Mouse (Mus musculus): ENCODE measurements around the gene Gm3238. TPM values are rescaled to one million over a fixed set of nuclear protein-coding genes. Genes with fewer than 3 reads are reported as not detected.
"Not testable (repeated sequence)": the region's sequence is repeated elsewhere in the genome, so short reads cannot be mapped to it uniquely, and the experiment has no call there.

Gene Gm3238
- total and polyA plus RNA-seq, 2 experiments from 2014 or later, result not detected

GRCm38 (mm10) chr10:77804095-77804494, 33.0 kb upstream of the Gm3238 start:
- no peak overlapping the region for H3K27ac ChIP-seq (ENCODE audit: low read depth, low read length)
- no peak overlapping the region for H3K9ac ChIP-seq (replicated peaks; ENCODE audit: low read length, poor library complexity, severe bottlenecking)
- H3K36me3 ChIP-seq (ENCODE audit: insufficient read depth, low read length), result no peaks in the 10 kb centered on the region
- DNase-seq (ENCODE audit: low spot score) (no peak), ATAC-seq (ENCODE audit: low FRiP score) (no peak)
- 80% methylated on average over 3 of the region's 3 CpGs for WGBS
- no peak overlapping the region for H3K4me3 ChIP-seq (ENCODE audit: low read depth, low read length)
- no peak for TF ChIP-seq CTCF (IDR thresholded peaks at IDR 0.05)
- H3K4me1 ChIP-seq (ENCODE audit: insufficient read depth, low read length), result no peaks in the 10 kb centered on the region
- no peak overlapping the region for H3K4me2 ChIP-seq (ENCODE audit: low read depth, low read length, poor library complexity, severe bottlenecking)
- no peaks in the 10 kb centered on the region for H3K27me3 ChIP-seq (ENCODE audit: insufficient read depth, low read length)
- no peaks in the 10 kb centered on the region for H3K9me3 ChIP-seq (ENCODE audit: low read length)

GRCm38 (mm10) chr10:77798921-77799508, 27.9 kb upstream of the Gm3238 start, which contains the start of gene Gm19668:
Gene Gm19668, minus strand, starts transcription at chr10:77799133.
- no peak within 1 kb of the TSS for H3K4me3 ChIP-seq (ENCODE audit: low read depth, low read length)
- ATAC-seq (ENCODE audit: low FRiP score) (no peak), DNase-seq (ENCODE audit: low spot score) (no peak)
- TF ChIP-seq CTCF (IDR thresholded peaks at IDR 0.05), result no peak
- H3K27ac ChIP-seq (ENCODE audit: low read depth, low read length), result no peak within 1 kb of the TSS
- no peaks in the 10 kb centered on the region for H3K4me1 ChIP-seq (ENCODE audit: insufficient read depth, low read length)
- no peaks in the 10 kb centered on the region for H3K27me3 ChIP-seq (ENCODE audit: insufficient read depth, low read length)
- no peak within 1 kb of the TSS for H3K4me2 ChIP-seq (ENCODE audit: low read depth, low read length, poor library complexity, severe bottlenecking)
- no peaks in the 10 kb centered on the region for H3K9me3 ChIP-seq (ENCODE audit: low read length)
- 71% methylated on average over 8 of the region's 8 CpGs for WGBS
- no peak within 1 kb of the TSS for H3K9ac ChIP-seq (replicated peaks; ENCODE audit: low read length, poor library complexity, severe bottlenecking)
- no peaks in the 10 kb centered on the region for H3K36me3 ChIP-seq (ENCODE audit: insufficient read depth, low read length)

- not testable (repeated sequence) for H3K36me3 ChIP-seq (ENCODE audit: insufficient read depth, low read length); H3K27ac ChIP-seq (ENCODE audit: low read depth, low read length); H3K4me1 ChIP-seq (ENCODE audit: insufficient read depth, low read length); H3K9me3 ChIP-seq (ENCODE audit: low read length); H3K4me2 ChIP-seq (ENCODE audit: low read depth, low read length, poor library complexity, severe bottlenecking); H3K4me3 ChIP-seq (ENCODE audit: low read depth, low read length); H3K9ac ChIP-seq (replicated peaks; ENCODE audit: low read length, poor library complexity, severe bottlenecking); H3K27me3 ChIP-seq (ENCODE audit: insufficient read depth, low read length); DNase-seq (ENCODE audit: low spot score); ATAC-seq (ENCODE audit: low FRiP score)
- 39% methylated on average over 3 of the region's 3 CpGs for WGBS
Measured at GRCm38 (mm10) chr10:77798164-77798920, 27.2 kb upstream of the Gm3238 start.

- Histone ChIP-seq H3K4me1 (ENCODE audit: insufficient read depth, low read length) (no peaks in the 10 kb centered on the region), H3K27me3 (ENCODE audit: insufficient read depth, low read length) (no peaks in the 10 kb centered on the region), H3K9me3 (ENCODE audit: low read length) (no peaks in the 10 kb centered on the region), H3K36me3 (ENCODE audit: insufficient read depth, low read length) (no peaks in the 10 kb centered on the region), H3K27ac (ENCODE audit: low read depth, low read length) (no peak overlapping the region), H3K4me2 (ENCODE audit: low read depth, low read length, poor library complexity, severe bottlenecking) (no peak overlapping the region), H3K9ac (replicated peaks; ENCODE audit: low read length, poor library complexity, severe bottlenecking) (no peak overlapping the region), H3K4me3 (ENCODE audit: low read depth, low read length) (no peak overlapping the region)
- TF ChIP-seq CTCF (IDR thresholded peaks at IDR 0.05), result no peak
- no peak for DNase-seq (ENCODE audit: low spot score)
- no peak for ATAC-seq (ENCODE audit: low FRiP score)
- WGBS, result 13% methylated on average over 3 of the region's 3 CpGs
Measured at GRCm38 (mm10) chr10:77797677-77798076, 26.6 kb upstream of the Gm3238 start.

GRCm38 (mm10) chr10:77794976-77795375, 23.9 kb upstream of the Gm3238 start, which contains the start of gene Gm9639:
Gene Gm9639, minus strand, starts transcription at chr10:77795076.
- H3K27ac ChIP-seq (ENCODE audit: low read depth, low read length), result no peak within 1 kb of the TSS
- no peak within 1 kb of the TSS for H3K4me2 ChIP-seq (ENCODE audit: low read depth, low read length, poor library complexity, severe bottlenecking)
- ATAC-seq (ENCODE audit: low FRiP score) (no peak), DNase-seq (ENCODE audit: low spot score) (no peak)
- H3K9me3 ChIP-seq (ENCODE audit: low read length), result no peaks in the 10 kb centered on the region
- no peaks in the 10 kb centered on the region for H3K27me3 ChIP-seq (ENCODE audit: insufficient read depth, low read length)
- H3K4me3 ChIP-seq (ENCODE audit: low read depth, low read length), result no peak within 1 kb of the TSS
- H3K36me3 ChIP-seq (ENCODE audit: insufficient read depth, low read length), result no peaks in the 10 kb centered on the region
- no peak within 1 kb of the TSS for H3K9ac ChIP-seq (replicated peaks; ENCODE audit: low read length, poor library complexity, severe bottlenecking)
- WGBS, result 68% methylated on average over 2 of the region's 2 CpGs
- no peak for TF ChIP-seq CTCF (IDR thresholded peaks at IDR 0.05)
- no peaks in the 10 kb centered on the region for H3K4me1 ChIP-seq (ENCODE audit: insufficient read depth, low read length)

- no peaks in the 10 kb centered on the region for H3K4me1 ChIP-seq (ENCODE audit: insufficient read depth, low read length)
- no peak overlapping the region for H3K9ac ChIP-seq (replicated peaks; ENCODE audit: low read length, poor library complexity, severe bottlenecking)
- H3K36me3 ChIP-seq (ENCODE audit: insufficient read depth, low read length), result no peaks in the 10 kb centered on the region
- 88% methylated on average over 2 of the region's 2 CpGs for WGBS
- ATAC-seq (ENCODE audit: low FRiP score) (no peak), DNase-seq (ENCODE audit: low spot score) (no peak)
- no peak overlapping the region for H3K27ac ChIP-seq (ENCODE audit: low read depth, low read length)
- H3K4me2 ChIP-seq (ENCODE audit: low read depth, low read length, poor library complexity, severe bottlenecking), result no peak overlapping the region
- no peaks in the 10 kb centered on the region for H3K27me3 ChIP-seq (ENCODE audit: insufficient read depth, low read length)
- H3K9me3 ChIP-seq (ENCODE audit: low read length), result no peaks in the 10 kb centered on the region
- TF ChIP-seq CTCF (IDR thresholded peaks at IDR 0.05), result no peak
- no peak overlapping the region for H3K4me3 ChIP-seq (ENCODE audit: low read depth, low read length)
Measured at GRCm38 (mm10) chr10:77788621-77789020, 17.5 kb upstream of the Gm3238 start.

GRCm38 (mm10) chr10:77787876-77788275, 16.8 kb upstream of the Gm3238 start, which contains the start of gene Gm7137:
Gene Gm7137, minus strand, starts transcription at chr10:77788200.
- H3K4me2 ChIP-seq (ENCODE audit: low read depth, low read length, poor library complexity, severe bottlenecking); H3K27me3 ChIP-seq (ENCODE audit: insufficient read depth, low read length); H3K9me3 ChIP-seq (ENCODE audit: low read length); DNase-seq (ENCODE audit: low spot score); H3K4me3 ChIP-seq (ENCODE audit: low read depth, low read length); ATAC-seq (ENCODE audit: low FRiP score); H3K4me1 ChIP-seq (ENCODE audit: insufficient read depth, low read length); H3K36me3 ChIP-seq (ENCODE audit: insufficient read depth, low read length); H3K27ac ChIP-seq (ENCODE audit: low read depth, low read length); H3K9ac ChIP-seq (replicated peaks; ENCODE audit: low read length, poor library complexity, severe bottlenecking): not testable (repeated sequence)
- 86% methylated on average over 1 of the region's 1 CpGs for WGBS

GRCm38 (mm10) chr10:77783396-77783795, 12.3 kb upstream of the Gm3238 start:
- not testable (repeated sequence) for H3K4me3 ChIP-seq (ENCODE audit: low read depth, low read length); DNase-seq (ENCODE audit: low spot score)
- 93% methylated on average over 1 of the region's 3 CpGs for WGBS

More at GRCm38 (mm10) chr10:77783396-77783795, 12.3 kb upstream of the Gm3238 start:
- not testable (repeated sequence) for H3K36me3 ChIP-seq (ENCODE audit: insufficient read depth, low read length); H3K9me3 ChIP-seq (ENCODE audit: low read length); ATAC-seq (ENCODE audit: low FRiP score); H3K4me1 ChIP-seq (ENCODE audit: insufficient read depth, low read length); H3K9ac ChIP-seq (replicated peaks; ENCODE audit: low read length, poor library complexity, severe bottlenecking); H3K27ac ChIP-seq (ENCODE audit: low read depth, low read length); H3K4me2 ChIP-seq (ENCODE audit: low read depth, low read length, poor library complexity, severe bottlenecking); H3K27me3 ChIP-seq (ENCODE audit: insufficient read depth, low read length)
